Mouse (Mus musculus): ENCODE measurements around the gene Olfr728.

Gene Olfr728

DNA sequence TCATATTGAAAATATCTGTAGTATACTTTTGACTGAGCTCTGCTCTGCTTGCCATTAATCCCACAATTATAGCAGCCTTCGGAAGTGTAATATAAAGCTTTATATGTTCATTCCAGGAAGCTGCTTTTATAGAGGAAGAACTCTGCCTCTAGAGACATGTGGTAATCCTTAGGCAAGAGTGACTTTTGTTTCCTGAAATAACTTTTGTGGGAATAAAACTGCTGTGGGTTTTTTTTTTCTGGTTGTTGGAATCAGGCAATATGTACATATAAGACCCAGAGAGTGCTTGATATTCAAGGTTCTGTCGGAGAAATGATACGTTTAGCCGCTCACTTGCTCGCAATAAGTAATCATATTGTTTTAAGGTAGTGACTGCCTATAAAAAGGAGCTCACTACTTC is at the start of gene Olfr728:
Gene Olfr728, minus strand, starts transcription at position 101 of the 400 bp plus-strand sequence.
- DNase-seq = no peak

- no peak for DNase-seq
Measured at GRCm38 (mm10) chr14:50188098-50188497, 45.6 kb upstream of the Olfr728 start, which contains the start of gene Olfr730. Olfr730 (minus strand) TSS chr14:50188198.

DNA sequence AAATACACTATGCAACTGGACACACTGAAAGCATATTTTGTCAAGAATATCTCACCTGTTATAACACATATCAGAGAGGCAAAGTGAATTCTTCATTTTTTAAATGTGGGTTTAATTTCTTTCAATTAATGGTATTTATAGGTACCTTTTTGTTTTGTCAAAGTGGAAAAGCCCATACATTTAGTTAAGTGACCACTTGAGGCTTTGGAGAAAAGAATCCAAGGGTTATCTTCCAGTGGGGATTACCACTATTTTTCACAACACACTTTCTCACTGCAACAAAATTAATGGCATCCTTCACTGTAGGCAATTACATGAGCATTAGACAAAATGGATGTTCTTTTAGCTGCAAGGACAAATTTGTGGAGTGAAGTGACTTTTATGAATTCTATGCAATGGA is 10.3 kb upstream of the Olfr728 start, which contains the start of gene Olfr729:
Gene Olfr729, minus strand, starts transcription at position 101 of the 400 bp plus-strand sequence.
- DNase-seq = no peak

DNA sequence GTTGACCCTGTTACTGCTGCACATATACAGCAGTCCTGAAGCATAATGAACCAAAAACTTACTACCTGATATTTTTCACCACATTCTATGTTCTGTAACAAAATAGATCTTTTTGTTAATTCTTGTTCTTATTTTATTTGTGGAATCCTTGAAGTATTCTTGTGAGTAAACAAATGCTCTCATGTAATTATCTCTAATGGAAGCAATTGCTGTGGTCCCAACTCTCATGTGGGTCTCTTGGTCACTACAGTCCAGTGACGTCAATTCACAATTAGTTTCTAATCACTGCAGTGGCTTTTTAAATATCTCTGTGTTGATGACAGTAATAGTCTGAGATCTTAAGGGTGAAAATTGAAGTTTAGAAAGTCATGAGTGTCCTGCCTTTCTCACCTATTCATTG is 19.6 kb downstream of the Olfr728 start, which contains the start of gene Olfr727:
Gene Olfr727, plus strand, starts transcription at position 301 of the 400 bp plus-strand sequence.
- no peak for DNase-seq

DNA sequence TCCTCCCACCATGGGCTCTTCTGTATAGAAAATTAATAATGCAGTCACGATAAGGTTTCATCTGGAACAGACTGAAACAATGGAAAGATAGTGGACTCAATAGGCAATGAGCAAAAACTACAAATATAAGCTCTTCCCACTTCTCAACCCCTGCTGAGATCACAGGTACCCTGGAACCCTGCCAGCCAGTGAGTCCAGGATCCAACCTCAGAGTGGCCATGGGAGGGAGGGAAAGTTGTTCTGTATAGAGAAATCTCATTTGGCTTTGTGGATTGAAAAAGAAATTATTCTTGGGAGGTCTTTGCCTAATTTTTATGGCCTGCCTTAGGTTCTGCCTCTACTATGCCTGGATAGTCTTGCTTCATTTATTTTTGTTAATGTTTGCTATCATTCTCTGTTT is 51.6 kb downstream of the Olfr728 start, which contains the start of gene Olfr726:
Gene Olfr726, minus strand, starts transcription at position 101 of the 400 bp plus-strand sequence.
- no peak for DNase-seq
